Mouse (Mus musculus) thymus, adult 2 months (tissue): ENCODE measurements at regions not wholly inside any gene's neighbourhood (a gene's known extent, or its start where the extent isn't known, plus 50 kb on each side); places are given as distances from the start of the nearest gene placed in this dataset.

Source experiments
- CTCF ChIP-seq: fragments of 200-500 bp; IDR thresholded peaks from 2 replicates; pipeline ENCODE4 v1.5.1; 2012; ENCODE audit warnings: mild to moderate bottlenecking, control low read depth, low read length, moderate library complexity, borderline replicate concordance; ENCODE audit not compliant: control insufficient read depth, poor library complexity, insufficient read depth; ENCODE audit errors: extremely low read depth
- POLR2A ChIP-seq: fragments of 200-500 bp; IDR thresholded peaks from 2 replicates; pipeline ENCODE4 v1.6.1; 2012; ENCODE audit warnings: mild to moderate bottlenecking, low read length, control low read depth, moderate library complexity; ENCODE audit not compliant: control insufficient read depth, poor library complexity, insufficient read depth; ENCODE audit errors: extremely low read depth

DNA sequence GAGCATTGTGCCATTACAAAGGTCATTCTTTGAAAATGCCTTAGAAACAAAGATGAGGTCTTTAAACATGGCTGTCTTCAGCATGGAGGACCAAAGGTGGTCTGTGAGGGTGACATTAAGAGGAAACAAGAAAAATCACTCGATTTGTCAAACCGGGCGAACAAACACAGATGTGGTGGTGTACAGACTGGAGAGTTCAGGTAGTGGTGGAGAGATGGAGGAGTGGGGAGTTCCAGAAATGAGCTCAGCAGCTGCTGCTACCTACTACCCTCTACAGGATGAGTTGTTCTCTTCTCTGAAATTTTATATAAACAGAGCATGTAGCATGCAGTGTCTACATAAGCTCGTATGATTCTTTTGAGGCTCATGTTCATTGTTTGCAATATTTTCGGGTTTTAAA lies 215.6 kb downstream of the Cog6 start:
- TF ChIP-seq POLR2A (no peak), CTCF (no peak)
